25 mouse cellular contexts compared by ENCODE assay signal in the genomic region with DNA sequence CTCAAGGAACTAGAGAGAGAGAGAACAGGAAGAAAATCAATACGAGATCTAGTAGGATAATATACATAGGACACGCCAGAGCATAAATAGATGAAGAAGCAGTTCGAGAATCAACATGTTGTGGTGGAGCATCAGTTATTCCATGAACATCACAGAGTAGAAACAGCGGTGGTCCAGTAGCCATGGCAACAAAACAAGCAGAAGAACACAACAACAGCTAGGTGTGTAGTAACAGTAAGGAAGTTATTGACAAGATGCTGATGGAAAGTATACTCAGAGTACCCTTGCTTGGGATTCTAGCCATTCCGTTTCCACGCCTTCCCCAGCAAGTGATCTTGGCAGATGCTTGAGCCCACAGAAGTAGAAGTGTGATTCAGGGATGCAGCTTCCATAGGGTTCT.
"Had no signal": no experiment of that assay in that cellular context is flagged by ENCODE, and none has a peak within 500 bp of the region (broad histone marks: within the 10 kb centered on the region; RNA-seq: fewer than 3 reads in every experiment).

No protein-coding gene starts in this region.

- H3K36me3 ChIP-seq: limb, embryonic 10.5 days; limb, embryonic 13.5 days; liver, embryonic 12.5 days; liver, embryonic 15.5 days; lung, embryonic 15.5 days; midbrain, embryonic 10.5 days; midbrain, embryonic 13.5 days; neural tube, embryonic 12.5 days; neural tube, embryonic 15.5 days had no signal

- H3K4me3 ChIP-seq: limb, embryonic 10.5 days; limb, embryonic 13.5 days; liver, embryonic 12.5 days; liver, embryonic 15.5 days; lung, embryonic 15.5 days; megakaryocyte, embryonic 14.5 days; midbrain, embryonic 10.5 days; midbrain, embryonic 13.5 days; myocyte; neural tube, embryonic 12.5 days; neural tube, embryonic 15.5 days had no signal

- H3K9ac ChIP-seq: limb, embryonic 13.5 days; liver, embryonic 12.5 days; liver, embryonic 15.5 days; lung, embryonic 15.5 days; midbrain, embryonic 13.5 days; neural tube, embryonic 12.5 days; neural tube, embryonic 15.5 days had no signal

- DNase-seq: kidney, adult 2 months; kidney, postnatal 10 days; kidney, postnatal 36 days; liver; lung, adult 18-20 months; lung, postnatal 10 days; lung, postnatal 36 days; right cerebral cortex, adult 18-20 months; right cerebral cortex, postnatal 14 days; right cerebral cortex, postnatal 4 days; thymus, adult 2 months; thymus, postnatal 14 days had no signal

- H3K4me1 ChIP-seq: lung, embryonic 15.5 days had no signal

- H3K9me3 ChIP-seq: limb, embryonic 10.5 days; liver, embryonic 12.5 days; liver, embryonic 15.5 days; lung, embryonic 15.5 days; megakaryocyte, embryonic 14.5 days; midbrain, embryonic 13.5 days; neural tube, embryonic 12.5 days; neural tube, embryonic 15.5 days had no signal

- H3K27me3 ChIP-seq: limb, embryonic 13.5 days; liver, embryonic 12.5 days; liver, embryonic 15.5 days; lung, embryonic 15.5 days; midbrain, embryonic 13.5 days; neural tube, embryonic 12.5 days; neural tube, embryonic 15.5 days had no signal

- H3K27ac ChIP-seq: limb, embryonic 10.5 days; limb, embryonic 13.5 days; liver, embryonic 12.5 days; liver, embryonic 15.5 days; lung, embryonic 15.5 days; midbrain, embryonic 10.5 days; midbrain, embryonic 13.5 days; neural tube, embryonic 12.5 days; neural tube, embryonic 15.5 days; stomach, postnatal 0 days had no signal

- H3K4me2 ChIP-seq: limb, embryonic 13.5 days; liver, embryonic 12.5 days; liver, embryonic 15.5 days; lung, embryonic 15.5 days; midbrain, embryonic 13.5 days; neural tube, embryonic 12.5 days; neural tube, embryonic 15.5 days had no signal

- ATAC-seq: liver, embryonic 12.5 days; midbrain, embryonic 13.5 days; midbrain, embryonic 16.5 days had no signal
